Mouse (Mus musculus) forebrain, postnatal 0 days (tissue): ENCODE results near the gene Dcn. TPM values are rescaled to one million over a fixed set of nuclear protein-coding genes. Genes with fewer than 3 reads are reported as not detected.

Experiments
- ATAC-seq: fragments of 200-750 bp; cut with Nextera tagmentation; 2 replicates; pipeline ENCODE4 v1.8.0; 2017; ENCODE audit warnings: mild to moderate bottlenecking, moderate library complexity
- DNase-seq: peaks from one replicate; pipeline ENCODE4 v3.0.0-alpha.2; 2015
- H3K27ac ChIP-seq: fragments of 300-500 bp; sonication (generic); 2 replicates; pipeline ENCODE4 v1.5.1; 2014; ENCODE audit warnings: low read depth, mild to moderate bottlenecking, antibody characterized with exemption, low read length, moderate library complexity, mixed read lengths
- H3K27me3 ChIP-seq: fragments of 300-500 bp; sonication (generic); 2 replicates; pipeline ENCODE4 v1.6.1; 2014; ENCODE audit warnings: mild to moderate bottlenecking, low read length, mixed read lengths; ENCODE audit not compliant: insufficient read depth
- H3K36me3 ChIP-seq: fragments of 300-500 bp; sonication (generic); 2 replicates; pipeline ENCODE4 v1.6.1; 2014; ENCODE audit warnings: mild to moderate bottlenecking, moderate library complexity; ENCODE audit not compliant: insufficient read depth
- H3K4me1 ChIP-seq: fragments of 300-500 bp; sonication (generic); 2 replicates; pipeline ENCODE4 v1.6.1; 2014; ENCODE audit warnings: antibody characterized with exemption; ENCODE audit not compliant: insufficient read depth
- H3K4me2 ChIP-seq: fragments of 300-500 bp; sonication (generic); 2 replicates; pipeline ENCODE4 v1.6.1; 2014; ENCODE audit warnings: low read depth, mild to moderate bottlenecking, moderate library complexity
- H3K4me3 ChIP-seq: fragments of 300-500 bp; sonication (generic); 2 replicates; pipeline ENCODE4 v1.5.1; 2014; ENCODE audit warnings: low read depth, low read length, mixed read lengths
- H3K9ac ChIP-seq: fragments of 300-500 bp; sonication (generic); 2 replicates; pipeline ENCODE4 v1.6.1; 2014; ENCODE audit warnings: mild to moderate bottlenecking
- H3K9me3 ChIP-seq: fragments of 300-500 bp; sonication (generic); 2 replicates; pipeline ENCODE4 v1.6.1; 2016; ENCODE audit warnings: low read length
- CTCF ChIP-seq: sonication (generic); IDR thresholded peaks from 2 replicates; pipeline ENCODE4 v1.5.1; 2016; ENCODE audit warnings: antibody characterized with exemption, control low read depth, low read depth
- WGBS: fragments of 180-500 bp; shearing (Covaris S2); extraction: QIAGEN DNeasy Blood & Tissue Kit; methylation state at CpG from one replicate; pipeline ENCODE4 v1.1.7; 2014; 5-methylcytosine and 5-hydroxymethylcytosine counted together
- polyA plus RNA-seq: library from polyadenylated mRNA; unstranded; fragments of >200 nt; fragmentation: Nextera tagmentation; extraction: Ambion mirVana; gene quantifications from 2 replicates; pipeline ENCODE4 v1.2.1, GENCODE M21; 2015
- total RNA-seq: library from RNA; depleted of rRNA; stranded (reverse); fragments of >200 nt; gene quantifications from 2 replicates; pipeline ENCODE4 v1.2.3, GENCODE M21; 2014

The Dcn gene
- total and polyA plus RNA-seq, 2 experiments from 2014 or later = 51.0 to 62.1 TPM

DNA sequence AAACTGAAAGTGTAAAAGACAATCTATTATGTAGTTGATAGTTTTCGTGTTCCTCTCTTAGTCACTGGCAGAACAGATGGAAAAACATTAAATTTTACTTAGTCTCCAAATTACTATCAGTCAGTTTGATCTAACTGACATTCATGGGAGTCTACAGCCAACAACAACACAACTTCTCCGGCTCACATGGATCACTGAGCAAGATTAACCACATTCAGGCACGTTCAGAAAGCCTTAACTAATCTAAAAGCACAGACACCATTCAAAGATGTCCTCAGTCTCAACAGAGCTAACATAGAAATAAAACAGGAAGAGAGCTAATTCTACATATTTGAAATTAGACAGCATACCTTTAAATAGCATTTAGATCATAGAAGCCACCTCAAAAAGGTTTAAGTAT, 12.6 kb upstream of the Dcn start:
- H3K9ac ChIP-seq = no peak overlapping the region
- H3K27me3 ChIP-seq = no peaks in the 10 kb centered on the region
- 39% methylated on average over 3 of the region's 3 CpGs for WGBS
- no peaks in the 10 kb centered on the region for H3K36me3 ChIP-seq
- ATAC-seq (no peak), DNase-seq (no peak)
- H3K4me3 ChIP-seq = no peak overlapping the region
- no peak overlapping the region for H3K4me2 ChIP-seq
- no peaks in the 10 kb centered on the region for H3K4me1 ChIP-seq
- H3K9me3 ChIP-seq = no peaks in the 10 kb centered on the region
- H3K27ac ChIP-seq = no peak overlapping the region
- no peak for TF ChIP-seq CTCF

DNA sequence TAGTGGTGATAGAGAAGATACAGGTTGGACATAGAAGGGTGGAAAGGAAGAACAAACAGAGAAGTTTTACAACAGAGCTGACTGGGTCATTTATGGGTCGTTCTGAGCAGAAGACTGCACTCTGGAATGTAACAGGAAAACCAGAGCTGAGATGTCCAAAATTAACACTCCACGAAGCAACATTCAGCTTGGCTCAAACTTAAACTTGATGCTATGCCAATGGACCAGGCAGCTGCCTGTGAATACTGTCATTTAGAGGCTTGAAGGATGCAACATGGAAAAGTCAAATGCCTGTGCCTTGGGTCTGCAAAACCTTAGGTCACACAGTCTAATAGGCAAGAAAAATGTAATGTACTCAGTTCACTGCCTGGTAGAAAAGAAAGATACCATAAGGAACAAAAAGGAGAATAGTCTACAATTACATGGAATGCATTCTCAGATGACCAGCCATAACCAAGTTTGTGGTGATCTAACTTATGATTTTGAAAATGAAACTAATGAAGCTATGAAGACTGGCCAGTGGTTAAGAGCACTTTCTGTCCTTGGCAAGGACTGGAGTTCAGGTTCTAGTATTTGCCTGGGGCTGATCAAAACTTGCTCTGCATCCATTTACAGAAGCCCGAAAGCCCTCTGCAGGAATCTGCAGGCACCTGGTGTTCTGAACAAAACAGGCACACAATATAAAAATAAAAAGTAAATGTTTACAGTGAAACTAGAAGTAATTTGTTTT, 9.8 kb upstream of the Dcn start:
- no peaks in the 10 kb centered on the region for H3K9me3 ChIP-seq
- no peak for DNase-seq
- no peaks in the 10 kb centered on the region for H3K27me3 ChIP-seq
- no peaks in the 10 kb centered on the region for H3K36me3 ChIP-seq
- ATAC-seq = no peak
- no peak for TF ChIP-seq CTCF
- no peak overlapping the region for H3K27ac ChIP-seq
- H3K4me2 ChIP-seq = no peak overlapping the region
- no peak overlapping the region for H3K9ac ChIP-seq
- WGBS = 56% methylated on average over 3 of the region's 3 CpGs
- no peaks in the 10 kb centered on the region for H3K4me1 ChIP-seq
- no peak overlapping the region for H3K4me3 ChIP-seq

DNA sequence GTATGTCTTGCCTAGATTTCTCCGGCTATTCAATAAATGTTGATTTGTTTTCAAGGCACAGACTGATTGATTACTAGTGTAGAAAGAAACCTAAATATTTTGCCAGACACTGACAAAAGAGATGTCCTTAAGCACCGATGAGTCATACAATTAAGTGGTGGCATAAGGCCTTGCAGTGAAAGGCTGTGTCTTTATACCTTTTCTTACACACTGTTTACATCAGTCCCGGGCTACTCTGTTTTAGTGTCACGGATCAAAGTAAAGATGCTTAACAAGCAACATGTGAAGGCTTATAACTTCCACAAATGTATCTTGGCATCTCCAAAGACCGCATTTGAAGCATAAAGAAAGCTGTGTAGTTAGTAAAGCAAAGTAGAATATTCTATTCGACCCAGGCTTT, 3.9 kb upstream of the Dcn start:
- H3K4me3 ChIP-seq = no peak overlapping the region
- H3K36me3 ChIP-seq = no peaks in the 10 kb centered on the region
- no peak for TF ChIP-seq CTCF
- H3K9ac ChIP-seq = no peak overlapping the region
- ATAC-seq (no peak), DNase-seq (no peak)
- no peak overlapping the region for H3K4me2 ChIP-seq
- no peak overlapping the region for H3K27ac ChIP-seq
- no peaks in the 10 kb centered on the region for H3K27me3 ChIP-seq
- no peaks in the 10 kb centered on the region for H3K9me3 ChIP-seq
- H3K4me1 ChIP-seq = no peaks in the 10 kb centered on the region
- 41% methylated on average over 6 of the region's 6 CpGs for WGBS

DNA sequence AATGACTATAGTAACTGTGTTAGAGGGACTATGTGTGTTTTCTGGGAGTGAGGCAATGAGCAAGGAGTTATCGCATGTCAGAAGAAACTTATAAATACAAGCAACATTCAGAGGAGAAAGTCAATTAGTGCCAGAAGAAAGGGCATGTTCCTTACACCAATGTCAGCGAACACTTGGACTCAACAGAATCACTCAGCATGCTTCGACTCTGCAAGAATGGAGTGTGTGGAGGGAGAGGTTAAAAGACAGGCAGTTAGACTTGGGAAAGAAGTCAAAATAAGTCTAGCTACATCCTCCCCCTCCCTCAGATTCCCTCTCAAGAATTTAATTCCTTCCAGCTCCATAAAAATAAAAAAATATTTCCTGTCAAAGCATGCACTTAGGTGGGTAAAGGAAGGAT, 1.1 kb upstream of the Dcn start:
- Histone ChIP-seq H3K4me1 (no peaks in the 10 kb centered on the region), H3K27me3 (no peaks in the 10 kb centered on the region), H3K4me2 (no peak overlapping the region), H3K4me3 (no peak overlapping the region), H3K36me3 (no peaks in the 10 kb centered on the region), H3K27ac (no peak overlapping the region), H3K9me3 (no peaks in the 10 kb centered on the region), H3K9ac (no peak overlapping the region)
- no peak for TF ChIP-seq CTCF
- ATAC-seq = no peak
- WGBS = 24% methylated on average over 3 of the region's 3 CpGs
- DNase-seq = no peak

DNA sequence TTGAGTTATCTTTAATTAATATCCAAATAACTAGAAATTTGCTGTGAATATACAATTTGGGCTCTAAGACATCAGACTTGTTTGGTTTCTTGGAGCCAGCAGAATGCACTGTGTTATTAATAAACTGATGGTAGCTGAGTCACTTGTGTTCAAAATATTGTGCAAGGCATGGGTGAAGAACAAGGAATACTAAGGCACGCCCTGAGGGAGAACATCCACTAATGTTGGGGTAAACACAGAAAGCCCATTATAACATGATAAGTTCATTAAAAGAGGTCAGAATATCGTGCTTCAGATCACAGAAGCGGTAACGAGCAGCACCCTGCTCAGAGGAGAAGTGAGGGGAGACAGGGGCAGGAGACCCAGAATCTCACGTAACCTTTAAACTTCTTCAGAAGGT, 2.7 kb downstream of the Dcn start:
- Histone ChIP-seq H3K27me3 (no peaks in the 10 kb centered on the region), H3K4me3 (no peak overlapping the region), H3K9me3 (no peaks in the 10 kb centered on the region), H3K4me1 (no peaks in the 10 kb centered on the region), H3K36me3 (no peaks in the 10 kb centered on the region), H3K4me2 (no peak overlapping the region), H3K9ac (no peak overlapping the region), H3K27ac (no peak overlapping the region)
- TF ChIP-seq CTCF = no peak
- WGBS = 63% methylated on average over 5 of the region's 5 CpGs
- ATAC-seq (no peak), DNase-seq (no peak)

DNA sequence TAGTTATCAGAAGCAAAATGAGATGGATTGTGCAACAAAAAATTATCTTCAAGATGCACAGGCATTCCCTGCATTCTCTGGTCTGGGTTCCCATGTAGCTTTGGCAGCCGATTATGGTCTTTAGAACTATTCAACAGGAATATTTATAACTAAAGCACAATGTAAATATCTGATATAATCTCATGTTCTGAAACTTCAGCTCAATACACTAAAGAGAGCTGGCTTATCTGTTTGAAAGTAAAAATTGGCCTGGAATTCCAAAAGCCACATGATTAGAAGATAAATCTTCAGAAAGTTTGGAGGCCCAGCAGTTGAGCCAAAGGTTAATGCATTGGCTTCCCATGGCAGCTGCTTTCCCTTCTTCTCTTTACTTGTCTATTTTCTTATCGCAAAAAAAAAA, 4.6 kb downstream of the Dcn start:
- H3K4me3 ChIP-seq = no peak overlapping the region
- DNase-seq (no peak), ATAC-seq (no peak)
- no peaks in the 10 kb centered on the region for H3K4me1 ChIP-seq
- no peak overlapping the region for H3K27ac ChIP-seq
- no peak overlapping the region for H3K9ac ChIP-seq
- TF ChIP-seq CTCF = no peak
- H3K27me3 ChIP-seq = no peaks in the 10 kb centered on the region
- 91% methylated on average over 2 of the region's 2 CpGs for WGBS
- no peaks in the 10 kb centered on the region for H3K9me3 ChIP-seq
- no peaks in the 10 kb centered on the region for H3K36me3 ChIP-seq
- no peak overlapping the region for H3K4me2 ChIP-seq

DNA sequence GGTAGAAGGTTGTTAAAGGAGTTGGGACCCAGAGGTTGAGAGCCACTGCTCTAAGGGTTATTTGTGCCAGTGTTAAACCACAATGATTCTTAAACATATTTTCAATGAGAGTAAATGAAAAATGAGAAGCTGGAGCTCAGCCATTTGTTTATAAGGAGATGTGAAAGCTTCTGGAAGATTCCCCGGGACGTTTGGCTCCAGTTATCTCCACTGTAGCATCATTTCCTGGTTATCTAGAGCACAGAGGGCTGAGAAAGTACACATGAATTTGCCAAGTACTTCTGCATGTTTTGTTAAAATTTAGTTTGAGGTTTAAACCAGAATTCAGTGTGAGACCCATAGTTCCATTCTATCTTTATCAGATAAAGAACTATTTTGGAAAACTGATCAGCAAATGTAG, 5.7 kb downstream of the Dcn start:
- no peak overlapping the region for H3K9ac ChIP-seq
- H3K4me3 ChIP-seq = no peak overlapping the region
- WGBS = 55% methylated on average over 2 of the region's 2 CpGs
- no peak overlapping the region for H3K4me2 ChIP-seq
- no peaks in the 10 kb centered on the region for H3K9me3 ChIP-seq
- no peaks in the 10 kb centered on the region for H3K4me1 ChIP-seq
- TF ChIP-seq CTCF = no peak
- DNase-seq = no peak
- no peak overlapping the region for H3K27ac ChIP-seq
- no peaks in the 10 kb centered on the region for H3K27me3 ChIP-seq
- ATAC-seq = no peak
- H3K36me3 ChIP-seq = no peaks in the 10 kb centered on the region

DNA sequence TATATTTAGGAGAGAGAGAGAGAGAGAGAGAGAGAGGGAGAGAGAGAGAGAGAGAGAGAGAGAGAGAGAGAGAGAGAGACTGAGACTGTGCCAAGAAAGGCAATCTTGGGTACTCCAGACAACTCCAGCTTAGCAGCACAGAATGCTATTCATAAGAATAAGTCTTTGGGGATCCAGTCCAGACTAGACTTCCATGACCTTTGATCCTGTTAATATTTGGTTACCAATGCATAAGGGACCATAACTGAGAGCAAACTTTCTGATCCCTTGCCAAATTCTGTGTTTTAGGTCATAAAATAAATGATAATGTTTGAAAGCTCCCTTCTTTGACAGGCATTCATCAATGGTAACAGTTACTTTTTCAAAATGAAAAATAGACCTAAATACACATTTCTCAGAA, 6.7 kb downstream of the Dcn start:
- ATAC-seq (no peak), DNase-seq (no peak)
- H3K27ac ChIP-seq = no peak overlapping the region
- no peak overlapping the region for H3K4me2 ChIP-seq
- H3K9me3 ChIP-seq = no peaks in the 10 kb centered on the region
- H3K4me1 ChIP-seq = no peaks in the 10 kb centered on the region
- no peak overlapping the region for H3K4me3 ChIP-seq
- no peaks in the 10 kb centered on the region for H3K27me3 ChIP-seq
- H3K9ac ChIP-seq = no peak overlapping the region
- no peaks in the 10 kb centered on the region for H3K36me3 ChIP-seq
- TF ChIP-seq CTCF = no peak
